Mouse (Mus musculus) heart, embryonic 10.5 days (tissue): Measurements from ENCODE around the gene Nr3c2. TPM values are rescaled to one million over a fixed set of nuclear protein-coding genes. Genes with fewer than 3 reads are reported as not detected.

Experiments
- DNase-seq: peaks from one replicate; pipeline ENCODE4 v3.0.0-alpha.2; 2017; ENCODE audit warnings: low spot score
- H3K27ac ChIP-seq: fragments of 300-500 bp; sonication (generic); 2 replicates; pipeline ENCODE4 v1.5.1; 2016; ENCODE audit warnings: mild to moderate bottlenecking
- H3K27me3 ChIP-seq: fragments of 300-500 bp; sonication (generic); 2 replicates; pipeline ENCODE4 v1.6.1; 2016; ENCODE audit warnings: mild to moderate bottlenecking; ENCODE audit not compliant: poor library complexity, insufficient read depth, severe bottlenecking
- H3K36me3 ChIP-seq: fragments of 300-500 bp; sonication (generic); 2 replicates; pipeline ENCODE4 v1.6.1; 2016; ENCODE audit warnings: mild to moderate bottlenecking, moderate library complexity
- H3K4me1 ChIP-seq: fragments of 300-500 bp; sonication (generic); 2 replicates; pipeline ENCODE4 v1.6.1; 2016; ENCODE audit warnings: mild to moderate bottlenecking
- H3K4me3 ChIP-seq: fragments of 300-500 bp; sonication (generic); 2 replicates; pipeline ENCODE4 v1.5.1; 2016; ENCODE audit warnings: mild to moderate bottlenecking, moderate library complexity
- H3K9me3 ChIP-seq: fragments of 300-500 bp; sonication (generic); 2 replicates; pipeline ENCODE4 v1.6.1; 2016; ENCODE audit warnings: mild to moderate bottlenecking, moderate library complexity
- WGBS: fragments of 180-500 bp; shearing (Covaris S2); methylation state at CpG from one replicate; pipeline ENCODE4 v1.1.7; 2016; 5-methylcytosine and 5-hydroxymethylcytosine counted together
- polyA plus RNA-seq: library from polyadenylated mRNA; unstranded; fragments of >200 nt; fragmentation: Nextera tagmentation; extraction: Ambion mirVana; gene quantifications from 2 replicates; pipeline ENCODE4 v1.2.1, GENCODE M21; 2016

The Nr3c2 gene
- polyA plus RNA-seq, 1 experiment from 2014 or later: 0.99 TPM

DNA sequence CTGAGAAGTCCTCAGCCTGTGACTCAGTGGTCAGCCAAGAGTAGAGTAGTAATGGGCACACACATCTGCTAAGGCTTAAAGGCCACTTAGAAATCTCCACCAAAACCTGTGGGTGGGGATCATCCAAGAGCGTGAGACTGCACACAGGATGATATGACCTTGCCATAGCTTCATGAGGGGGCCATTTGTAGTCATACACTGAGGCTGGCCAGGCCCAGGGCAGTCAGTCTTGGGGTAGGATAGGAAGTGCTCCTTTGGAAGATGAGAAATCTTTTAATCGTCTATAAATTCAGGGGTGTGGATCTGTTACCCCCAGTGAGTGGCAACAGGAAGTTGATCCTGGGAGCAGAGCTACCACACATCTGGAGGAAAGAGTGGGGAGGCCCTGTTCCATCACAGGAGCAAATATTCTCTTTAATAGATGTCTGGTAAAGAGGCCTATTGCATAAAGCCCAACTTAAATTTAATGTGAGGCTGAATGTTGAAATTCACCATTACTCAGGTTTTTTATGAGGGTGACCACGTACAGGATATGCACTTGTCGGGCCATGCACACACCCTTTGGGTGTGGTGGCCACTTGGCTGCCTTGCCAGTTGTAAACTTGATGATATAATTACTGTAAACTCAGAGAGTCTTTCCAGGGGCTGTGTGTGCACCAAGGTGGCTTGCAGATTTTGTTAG, 270.7 kb downstream of the Nr3c2 start:
- DNase-seq: no peak
- Histone ChIP-seq H3K4me1 (no peaks in the 10 kb centered on the region), H3K4me3 (no peak overlapping the region), H3K27ac (no peak overlapping the region), H3K9me3 (no peaks in the 10 kb centered on the region), H3K27me3 (no peaks in the 10 kb centered on the region), H3K36me3 (no peaks in the 10 kb centered on the region)
- 86% methylated on average over 4 of the region's 4 CpGs for WGBS

- Histone ChIP-seq H3K9me3 (no peaks in the 10 kb centered on the region), H3K4me3 (no peak overlapping the region), H3K4me1 (no peaks in the 10 kb centered on the region), H3K27ac (no peak overlapping the region), H3K36me3 (no peaks in the 10 kb centered on the region), H3K27me3 (no peaks in the 10 kb centered on the region)
- DNase-seq: no peak
- WGBS: 92% methylated on average over 4 of the region's 4 CpGs
Measured at GRCm38 (mm10) chr8:77170439-77170759, 271.2 kb downstream of the Nr3c2 start.

DNA sequence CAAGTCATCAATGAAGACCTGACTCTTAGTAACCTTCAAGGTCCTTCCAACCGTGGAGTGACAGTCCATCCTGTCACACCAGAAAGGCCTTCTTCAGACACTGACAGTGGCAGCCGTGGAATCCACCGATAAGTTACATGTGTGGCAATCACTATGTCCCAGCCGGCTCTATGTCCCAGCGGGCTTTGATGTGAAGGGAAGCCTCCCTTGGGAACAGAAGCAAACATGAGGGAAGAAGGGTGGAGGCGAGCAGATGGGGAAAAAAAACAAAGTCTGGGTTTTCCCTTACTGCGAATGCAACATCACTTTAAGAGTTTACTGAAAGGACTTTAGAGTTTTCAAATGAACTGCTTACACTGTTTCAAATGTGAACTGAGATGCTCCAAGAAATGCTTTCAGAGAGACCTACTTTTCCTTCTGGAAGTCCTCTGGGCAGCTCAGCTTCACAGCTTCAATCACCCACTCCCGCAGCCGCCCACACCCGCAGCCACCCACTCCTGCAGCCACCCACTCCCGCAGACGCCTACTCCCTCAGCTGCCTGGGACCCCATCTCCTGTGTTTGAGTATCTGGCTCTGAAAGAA, 273.9 kb downstream of the Nr3c2 start:
- Histone ChIP-seq H3K36me3 (no peaks in the 10 kb centered on the region), H3K9me3 (no peaks in the 10 kb centered on the region), H3K27me3 (no peaks in the 10 kb centered on the region), H3K4me3 (no peak overlapping the region), H3K27ac (no peak overlapping the region), H3K4me1 (no peaks in the 10 kb centered on the region)
- DNase-seq: no peak
- WGBS: 54% methylated on average over 12 of the region's 12 CpGs

DNA sequence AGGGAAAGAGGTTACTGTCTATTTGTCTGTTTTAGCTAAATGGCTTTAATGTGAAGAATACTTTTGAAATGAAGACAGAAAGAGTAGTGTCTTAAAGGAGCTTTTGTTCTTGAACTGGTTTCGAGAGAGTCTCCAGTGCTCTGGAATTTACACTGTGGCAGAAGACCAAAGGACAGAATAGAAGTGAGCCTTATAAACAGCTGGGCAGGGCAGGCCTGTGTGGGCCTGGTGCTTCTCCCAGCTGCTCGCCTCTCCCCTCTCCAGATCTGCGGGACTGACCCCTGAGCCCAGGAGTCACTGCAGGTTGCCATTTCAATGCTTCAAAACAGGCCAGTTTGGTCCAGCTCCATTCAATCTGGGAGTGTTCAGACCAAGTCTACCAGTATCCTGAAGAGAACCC, 274.5 kb downstream of the Nr3c2 start:
- WGBS: 45% methylated on average over 3 of the region's 3 CpGs
- Histone ChIP-seq H3K9me3 (no peaks in the 10 kb centered on the region), H3K4me3 (no peak overlapping the region), H3K27ac (no peak overlapping the region), H3K4me1 (no peaks in the 10 kb centered on the region), H3K27me3 (no peaks in the 10 kb centered on the region), H3K36me3 (no peaks in the 10 kb centered on the region)
- no peak for DNase-seq

DNA sequence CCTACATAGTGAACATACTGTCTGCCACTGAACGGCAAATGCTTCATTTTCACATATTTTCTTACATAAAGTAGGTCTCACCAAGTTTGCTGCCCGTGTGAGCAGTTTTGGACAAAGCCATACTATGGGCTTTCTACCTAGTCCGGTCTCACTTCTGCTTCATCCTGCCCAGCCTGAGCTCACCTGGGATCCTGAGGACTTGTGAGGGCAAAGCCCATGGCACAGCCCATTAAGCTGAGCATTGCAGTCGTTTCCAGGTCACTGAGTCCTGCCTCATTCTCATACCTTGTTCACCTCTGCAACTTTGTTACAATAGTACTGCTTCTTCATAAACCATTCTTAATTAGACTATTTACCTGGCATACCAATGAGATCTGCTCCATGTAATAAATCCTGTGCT, 276.2 kb downstream of the Nr3c2 start:
- no peaks in the 10 kb centered on the region for H3K4me1 ChIP-seq
- H3K36me3 ChIP-seq: no peaks in the 10 kb centered on the region
- WGBS: 85% methylated on average over 4 of the region's 4 CpGs
- no peak overlapping the region for H3K27ac ChIP-seq
- H3K4me3 ChIP-seq: no peak overlapping the region
- DNase-seq: no peak
- no peaks in the 10 kb centered on the region for H3K9me3 ChIP-seq
- H3K27me3 ChIP-seq: no peaks in the 10 kb centered on the region

GRCm38 (mm10) chr8:77176343-77176742, 277.1 kb downstream of the Nr3c2 start:
- Histone ChIP-seq H3K4me1 (no peaks in the 10 kb centered on the region), H3K27ac (no peak overlapping the region), H3K4me3 (no peak overlapping the region), H3K36me3 (no peaks in the 10 kb centered on the region), H3K9me3 (no peaks in the 10 kb centered on the region), H3K27me3 (no peaks in the 10 kb centered on the region)
- no peak for DNase-seq
- WGBS: 84% methylated on average over 4 of the region's 4 CpGs

- Histone ChIP-seq H3K4me3 (no peak overlapping the region), H3K27me3 (no peaks in the 10 kb centered on the region), H3K9me3 (no peaks in the 10 kb centered on the region), H3K36me3 (no peaks in the 10 kb centered on the region), H3K27ac (no peak overlapping the region), H3K4me1 (no peaks in the 10 kb centered on the region)
- no peak for DNase-seq
- 82% methylated on average over 28 of the region's 28 CpGs for WGBS
Measured at GRCm38 (mm10) chr8:77185816-77186215, 286.6 kb downstream of the Nr3c2 start.

DNA sequence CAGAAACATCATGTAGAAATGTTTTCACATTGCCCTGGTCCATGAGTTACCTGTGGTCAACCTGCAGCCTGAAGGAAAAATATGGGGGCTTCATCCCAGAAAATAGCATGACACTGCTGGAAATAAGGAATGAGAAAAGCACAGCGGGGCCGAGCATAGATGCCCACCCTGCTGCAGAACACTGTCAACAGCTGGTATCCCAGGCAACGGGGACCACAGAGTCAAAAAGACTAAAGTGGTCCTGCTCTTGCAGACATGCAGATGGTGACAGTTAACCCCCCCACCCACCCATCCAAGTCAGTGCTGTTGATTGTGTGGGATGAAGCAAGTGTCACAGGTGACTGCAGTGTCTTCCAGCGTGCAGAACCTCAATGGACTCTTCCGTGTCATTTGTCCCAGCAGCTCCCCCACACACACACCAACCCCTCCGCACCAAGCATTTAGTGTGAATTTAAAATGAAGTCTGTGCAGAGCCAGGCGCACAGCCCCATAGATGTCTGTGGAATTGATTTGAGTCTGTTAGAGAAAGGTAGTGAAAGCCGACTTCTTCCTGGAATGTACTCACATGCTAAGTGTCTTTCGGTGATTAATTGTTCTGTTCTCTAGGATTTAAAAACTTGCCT, 287.8 kb downstream of the Nr3c2 start:
- Histone ChIP-seq H3K27ac (no peak overlapping the region), H3K4me1 (no peaks in the 10 kb centered on the region), H3K4me3 (no peak overlapping the region), H3K9me3 (no peaks in the 10 kb centered on the region), H3K27me3 (no peaks in the 10 kb centered on the region), H3K36me3 (no peaks in the 10 kb centered on the region)
- DNase-seq: no peak
- 83% methylated on average over 9 of the region's 9 CpGs for WGBS

DNA sequence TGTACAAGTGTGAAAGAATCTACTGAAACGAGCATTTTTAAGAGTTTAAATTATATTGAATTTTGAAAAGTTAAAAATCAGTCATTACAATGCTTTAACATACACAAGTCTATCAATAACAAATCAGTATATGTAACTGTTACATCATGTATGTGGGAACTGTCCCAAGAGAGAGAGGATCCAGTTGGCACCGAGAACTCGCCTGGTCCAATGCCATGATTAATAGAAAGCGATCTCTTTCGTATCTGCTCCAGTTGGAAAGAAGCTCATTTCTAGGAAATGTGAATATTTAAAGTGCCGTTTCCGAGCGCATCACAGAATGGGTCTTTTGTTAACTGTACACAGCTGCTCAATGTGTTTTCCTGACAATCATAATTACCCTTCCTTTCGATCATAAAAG, 288.5 kb downstream of the Nr3c2 start:
- Histone ChIP-seq H3K9me3 (no peaks in the 10 kb centered on the region), H3K4me1 (no peaks in the 10 kb centered on the region), H3K27ac (no peak overlapping the region), H3K4me3 (no peak overlapping the region), H3K27me3 (no peaks in the 10 kb centered on the region), H3K36me3 (no peaks in the 10 kb centered on the region)
- 83% methylated on average over 9 of the region's 9 CpGs for WGBS
- DNase-seq: no peak

DNA sequence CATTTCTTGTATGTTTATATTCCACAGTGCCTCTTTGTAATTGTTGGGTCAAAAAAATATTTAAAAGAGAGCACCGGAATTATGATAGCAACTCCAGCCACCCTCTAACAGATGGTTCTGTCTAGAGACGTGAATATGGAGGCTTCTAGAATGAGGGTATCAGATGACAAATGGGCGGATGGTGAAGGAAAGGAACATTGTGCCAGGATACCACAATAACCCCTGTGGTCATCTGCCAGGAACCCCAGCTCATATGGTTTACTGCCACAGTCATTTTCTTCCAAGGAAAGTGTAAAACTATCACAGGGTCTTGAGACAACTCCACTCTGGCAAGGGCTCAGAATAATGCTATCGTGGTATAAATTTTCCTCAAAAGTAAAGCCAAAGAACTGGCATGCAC, 289.1 kb downstream of the Nr3c2 start:
- no peaks in the 10 kb centered on the region for H3K36me3 ChIP-seq
- no peak overlapping the region for H3K4me3 ChIP-seq
- H3K9me3 ChIP-seq: no peaks in the 10 kb centered on the region
- H3K27me3 ChIP-seq: no peaks in the 10 kb centered on the region
- DNase-seq: no peak
- no peaks in the 10 kb centered on the region for H3K4me1 ChIP-seq
- no peak overlapping the region for H3K27ac ChIP-seq
- WGBS: 79% methylated on average over 4 of the region's 4 CpGs

GRCm38 (mm10) chr8:77189318-77189717, 290.1 kb downstream of the Nr3c2 start:
- Histone ChIP-seq H3K36me3 (no peaks in the 10 kb centered on the region), H3K4me1 (no peaks in the 10 kb centered on the region), H3K4me3 (no peak overlapping the region), H3K27me3 (no peaks in the 10 kb centered on the region), H3K9me3 (no peaks in the 10 kb centered on the region), H3K27ac (no peak overlapping the region)
- WGBS: 85% methylated on average over 9 of the region's 9 CpGs
- DNase-seq: no peak

GRCm38 (mm10) chr8:77190393-77190792, 291.2 kb downstream of the Nr3c2 start:
- no peaks in the 10 kb centered on the region for H3K36me3 ChIP-seq
- 86% methylated on average over 3 of the region's 3 CpGs for WGBS

DNA sequence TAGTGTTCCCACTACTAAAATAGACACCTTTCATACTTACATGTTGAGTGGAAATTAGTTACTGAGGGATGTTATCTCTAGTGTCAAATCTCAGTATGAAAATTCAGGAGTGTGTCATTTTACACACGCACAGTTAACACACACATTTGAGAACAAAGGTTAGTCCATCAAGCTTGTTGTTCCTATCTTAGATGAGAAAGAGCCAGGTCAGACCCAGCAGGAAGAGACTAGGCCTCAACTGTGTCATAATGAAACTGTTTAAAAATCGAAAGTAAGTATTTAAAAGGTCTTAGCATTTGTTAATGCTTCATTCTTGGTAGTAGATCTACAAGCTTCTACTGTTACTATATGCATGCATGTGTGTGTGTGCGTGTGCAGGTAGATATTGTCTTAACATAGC, 310.1 kb downstream of the Nr3c2 start:
- WGBS: 83% methylated on average over 3 of the region's 3 CpGs
- H3K4me3 ChIP-seq: no peak overlapping the region
- DNase-seq: no peak
- no peaks in the 10 kb centered on the region for H3K36me3 ChIP-seq
- H3K4me1 ChIP-seq: no peaks in the 10 kb centered on the region
- H3K27me3 ChIP-seq: no peaks in the 10 kb centered on the region
- H3K27ac ChIP-seq: no peak overlapping the region
- H3K9me3 ChIP-seq: no peaks in the 10 kb centered on the region

More at GRCm38 (mm10) chr8:77190393-77190792, 291.2 kb downstream of the Nr3c2 start:
- H3K27me3 ChIP-seq: no peaks in the 10 kb centered on the region
- H3K9me3 ChIP-seq: no peaks in the 10 kb centered on the region
- no peak for DNase-seq
- H3K4me3 ChIP-seq: no peak overlapping the region
- no peaks in the 10 kb centered on the region for H3K4me1 ChIP-seq
- no peak overlapping the region for H3K27ac ChIP-seq
